Mouse (Mus musculus) embryonic facial prominence, embryonic 13.5 days (tissue): ENCODE results near the gene Yars. TPM values are rescaled to one million over a fixed set of nuclear protein-coding genes. Genes with fewer than 3 reads are reported as not detected.

Experiments
- ATAC-seq: fragments of 200-750 bp; cut with Nextera tagmentation; 2 replicates; pipeline ENCODE4 v1.8.0; 2017; ENCODE audit warnings: low read depth; ENCODE audit not compliant: insufficient number of reproducible peaks, insufficient read depth, low FRiP score, low TSS enrichment
- H3K27ac ChIP-seq: fragments of 300-500 bp; sonication (generic); 2 replicates; pipeline ENCODE4 v1.5.1; 2015; ENCODE audit warnings: moderate library complexity, mild to moderate bottlenecking, inconsistent platforms
- H3K27me3 ChIP-seq: fragments of 300-500 bp; sonication (generic); 2 replicates; pipeline ENCODE4 v1.6.1; 2015; ENCODE audit warnings: mild to moderate bottlenecking, inconsistent platforms
- H3K36me3 ChIP-seq: fragments of 300-500 bp; sonication (generic); 2 replicates; pipeline ENCODE4 v1.6.1; 2015; ENCODE audit warnings: mild to moderate bottlenecking, inconsistent platforms
- H3K4me1 ChIP-seq: fragments of 300-500 bp; sonication (generic); 2 replicates; pipeline ENCODE4 v1.6.1; 2015; ENCODE audit warnings: inconsistent platforms
- H3K4me2 ChIP-seq: fragments of 300-500 bp; sonication (generic); 2 replicates; pipeline ENCODE4 v1.6.1; 2015; ENCODE audit warnings: moderate library complexity, mild to moderate bottlenecking, inconsistent platforms
- H3K4me3 ChIP-seq: fragments of 300-500 bp; sonication (generic); 2 replicates; pipeline ENCODE4 v1.5.1; 2015; ENCODE audit warnings: mild to moderate bottlenecking, inconsistent platforms
- H3K9ac ChIP-seq: fragments of 300-500 bp; sonication (generic); 2 replicates; pipeline ENCODE4 v1.6.1; 2015; ENCODE audit warnings: mild to moderate bottlenecking, inconsistent platforms
- H3K9me3 ChIP-seq: fragments of 300-500 bp; sonication (generic); 2 replicates; pipeline ENCODE4 v1.6.1; 2016; ENCODE audit warnings: inconsistent platforms
- WGBS: fragments of 180-500 bp; shearing (Covaris S2); methylation state at CpG from one replicate; pipeline ENCODE4 v1.1.7; 2015; ENCODE audit warnings: mixed read lengths; 5-methylcytosine and 5-hydroxymethylcytosine counted together
- polyA plus RNA-seq: library from polyadenylated mRNA; unstranded; fragments of >200 nt; fragmentation: Nextera tagmentation; extraction: Ambion mirVana; gene quantifications from 2 replicates; pipeline ENCODE4 v1.2.1, GENCODE M21; 2015

Gene Yars
- polyA plus RNA-seq: 80.0 and 84.5 TPM in 2 replicates

- peak within 1 kb of the TSS; percentile 86 for H3K4me2 ChIP-seq
- no peaks in the 10 kb centered on the region for H3K27me3 ChIP-seq
- H3K27ac ChIP-seq: peak within 1 kb of the TSS; percentile 94
- H3K9ac ChIP-seq: peak within 1 kb of the TSS; percentile 86
- peak; percentile 84 for ATAC-seq
- peaks cover 27% of the 10 kb centered on the region for H3K4me1 ChIP-seq
- no peaks in the 10 kb centered on the region for H3K9me3 ChIP-seq
- peak within 1 kb of the TSS; percentile 65 for H3K4me3 ChIP-seq
- H3K36me3 ChIP-seq: peaks cover 11% of the 10 kb centered on the region
- WGBS: under 1% methylated on average over 57 of the region's 58 CpGs
Measured at GRCm38 (mm10) chr4:129189542-129190519, at the start of gene Yars, which contains the start of gene S100pbp. Gene Yars, plus strand, starts transcription at chr4:129189760. Gene S100pbp, minus strand, starts transcription at chr4:129189727.

GRCm38 (mm10) chr4:129140808-129141207 is 48.8 kb upstream of the Yars start:
- Histone ChIP-seq H3K9ac (no peak overlapping the region), H3K36me3 (no peaks in the 10 kb centered on the region), H3K4me3 (no peak overlapping the region), H3K9me3 (no peaks in the 10 kb centered on the region), H3K27me3 (peaks cover 33% of the 10 kb centered on the region), H3K27ac (peak overlapping the region; percentile 39), H3K4me1 (peaks cover 53% of the 10 kb centered on the region), H3K4me2 (no peak overlapping the region)
- no peak for ATAC-seq
- 78% methylated on average over 4 of the region's 4 CpGs for WGBS

GRCm38 (mm10) chr4:129141560-129142438 is 47.8 kb upstream of the Yars start:
- WGBS: 69% methylated on average over 17 of the region's 17 CpGs
- Histone ChIP-seq H3K9me3 (no peaks in the 10 kb centered on the region), H3K27ac (peak overlapping the region; percentile 39; the same call in 1 of the 2 replicates), H3K27me3 (peaks cover 23% of the 10 kb centered on the region), H3K4me3 (no peak overlapping the region), H3K4me2 (no peak overlapping the region), H3K4me1 (peaks cover 50% of the 10 kb centered on the region), H3K9ac (no peak overlapping the region), H3K36me3 (no peaks in the 10 kb centered on the region)
- 0 out of 2 replicates have a peak, but pooled peaks have one; percentile 15 for ATAC-seq

GRCm38 (mm10) chr4:129142439-129143045 is 47.0 kb upstream of the Yars start:
- no peak for ATAC-seq
- Histone ChIP-seq H3K4me1 (peaks cover 43% of the 10 kb centered on the region), H3K27me3 (peaks cover 16% of the 10 kb centered on the region), H3K4me3 (no peak overlapping the region), H3K36me3 (peaks cover 1% of the 10 kb centered on the region; the same call in 1 of the 2 replicates), H3K27ac (no peak overlapping the region), H3K4me2 (no peak overlapping the region), H3K9ac (no peak overlapping the region), H3K9me3 (no peaks in the 10 kb centered on the region)
- WGBS: 87% methylated on average over 11 of the region's 11 CpGs

- Histone ChIP-seq H3K9ac (no peak overlapping the region), H3K9me3 (no peaks in the 10 kb centered on the region), H3K27me3 (peaks cover 6% of the 10 kb centered on the region), H3K4me2 (no peak overlapping the region), H3K4me1 (peaks cover 41% of the 10 kb centered on the region), H3K36me3 (peaks cover 5% of the 10 kb centered on the region), H3K4me3 (no peak overlapping the region), H3K27ac (no peak overlapping the region)
- WGBS: 82% methylated on average over 5 of the region's 5 CpGs
- ATAC-seq: no peak
Measured at GRCm38 (mm10) chr4:129143509-129143908, 46.1 kb upstream of the Yars start.

GRCm38 (mm10) chr4:129144401-129145367 is 44.9 kb upstream of the Yars start:
- H3K27ac ChIP-seq: peak overlapping the region; percentile 72
- WGBS: 51% methylated on average over 16 of the region's 16 CpGs
- H3K4me3 ChIP-seq: no peak overlapping the region
- H3K4me2 ChIP-seq: no peak overlapping the region
- no peaks in the 10 kb centered on the region for H3K27me3 ChIP-seq
- peaks cover 41% of the 10 kb centered on the region for H3K4me1 ChIP-seq
- ATAC-seq: no peak
- no peaks in the 10 kb centered on the region for H3K9me3 ChIP-seq
- H3K36me3 ChIP-seq: peaks cover 17% of the 10 kb centered on the region
- H3K9ac ChIP-seq: no peak overlapping the region

GRCm38 (mm10) chr4:129145411-129145810 is 44.1 kb upstream of the Yars start:
- ATAC-seq: no peak
- no peaks in the 10 kb centered on the region for H3K27me3 ChIP-seq
- no peak overlapping the region for H3K9ac ChIP-seq
- WGBS: 69% methylated on average over 4 of the region's 4 CpGs
- H3K4me3 ChIP-seq: no peak overlapping the region
- no peaks in the 10 kb centered on the region for H3K9me3 ChIP-seq
- peak overlapping the region; percentile 72; the same call in 1 of the 2 replicates for H3K27ac ChIP-seq
- H3K4me1 ChIP-seq: peaks cover 35% of the 10 kb centered on the region
- H3K4me2 ChIP-seq: no peak overlapping the region
- H3K36me3 ChIP-seq: peaks cover 22% of the 10 kb centered on the region

GRCm38 (mm10) chr4:129145943-129146342 is 43.6 kb upstream of the Yars start:
- Histone ChIP-seq H3K9ac (no peak overlapping the region), H3K4me2 (no peak overlapping the region), H3K27ac (no peak overlapping the region), H3K27me3 (no peaks in the 10 kb centered on the region), H3K36me3 (peaks cover 28% of the 10 kb centered on the region), H3K9me3 (no peaks in the 10 kb centered on the region), H3K4me1 (peaks cover 34% of the 10 kb centered on the region), H3K4me3 (no peak overlapping the region)
- ATAC-seq: no peak
- WGBS: 79% methylated on average over 4 of the region's 4 CpGs

- Histone ChIP-seq H3K27ac (no peak overlapping the region), H3K4me1 (peaks cover 29% of the 10 kb centered on the region), H3K27me3 (no peaks in the 10 kb centered on the region), H3K4me3 (no peak overlapping the region), H3K9ac (no peak overlapping the region), H3K4me2 (no peak overlapping the region), H3K9me3 (no peaks in the 10 kb centered on the region), H3K36me3 (peaks cover 32% of the 10 kb centered on the region)
- no peak for ATAC-seq
- 58% methylated on average over 2 of the region's 2 CpGs for WGBS
Measured at GRCm38 (mm10) chr4:129146392-129146791, 43.2 kb upstream of the Yars start.

- H3K27me3 ChIP-seq: no peaks in the 10 kb centered on the region
- H3K4me2 ChIP-seq: no peak overlapping the region
- no peak overlapping the region for H3K4me3 ChIP-seq
- 79% methylated on average over 13 of the region's 13 CpGs for WGBS
- H3K9ac ChIP-seq: no peak overlapping the region
- H3K4me1 ChIP-seq: peaks cover 21% of the 10 kb centered on the region
- H3K27ac ChIP-seq: no peak overlapping the region
- H3K9me3 ChIP-seq: no peaks in the 10 kb centered on the region
- no peak for ATAC-seq
- H3K36me3 ChIP-seq: peaks cover 45% of the 10 kb centered on the region
Measured at GRCm38 (mm10) chr4:129147552-129148103, 41.9 kb upstream of the Yars start.
